Mouse (Mus musculus): ENCODE results near the gene Cebpb.

DNA sequence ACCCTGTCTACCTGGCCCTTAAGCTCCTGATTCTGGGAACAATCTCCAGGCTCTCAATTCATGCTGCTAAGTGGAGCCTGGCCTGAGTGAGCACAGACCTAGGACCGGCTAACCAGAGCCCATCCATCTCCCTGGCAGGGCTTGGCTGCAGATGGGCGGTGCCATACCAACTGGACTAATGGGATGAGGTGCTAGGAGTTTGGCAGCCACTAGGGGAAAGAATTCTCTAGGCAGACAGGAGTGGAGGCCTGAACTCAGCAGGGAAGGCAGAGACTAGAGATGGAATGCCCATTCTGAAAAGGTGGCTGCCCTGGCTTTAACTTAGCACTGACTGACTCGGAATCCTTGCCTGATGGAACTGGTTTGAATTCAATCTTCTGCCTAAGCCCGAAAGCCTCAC is 42.3 kb upstream of the Cebpb start:
- TF ChIP-seq CTCF (IDR thresholded peaks at IDR 0.05; ENCODE audit: borderline replicate concordance, insufficient read depth, low read depth, low read length) (no peak), POLR2A (IDR thresholded peaks at IDR 0.05; ENCODE audit: borderline replicate concordance, insufficient read depth, low read length) (no peak)
